Mouse (Mus musculus): ENCODE results near the gene Hebp1. TPM values are rescaled to one million over a fixed set of nuclear protein-coding genes. Genes with fewer than 3 reads are reported as not detected.

Gene Hebp1
- polyA plus RNA-seq, 1 experiment from 2014 or later: 2.7 TPM

- no peak overlapping the region for H3K9ac ChIP-seq
- DNase-seq (no peak), ATAC-seq (ENCODE audit: insufficient read depth) (no peak)
- no peak for TF ChIP-seq CTCF (IDR thresholded peaks at IDR 0.05; ENCODE audit: low read depth)
- H3K9me3 ChIP-seq (ENCODE audit: low read depth, low read length): no peaks in the 10 kb centered on the region
- H3K4me2 ChIP-seq: no peak overlapping the region
- WGBS: 75% methylated on average over 7 of the region's 7 CpGs
- H3K27me3 ChIP-seq (ENCODE audit: insufficient read depth, low read length): no peaks in the 10 kb centered on the region
- H3K4me1 ChIP-seq (ENCODE audit: insufficient read depth): peaks cover 16% of the 10 kb centered on the region
- no peak overlapping the region for H3K27ac ChIP-seq (ENCODE audit: low read depth)
- no peaks in the 10 kb centered on the region for H3K36me3 ChIP-seq (ENCODE audit: insufficient read depth)
- H3K4me3 ChIP-seq (ENCODE audit: low read depth, low read length): no peak overlapping the region
These were observed 64.7 kb downstream of the Hebp1 start for GRCm38 (mm10) chr6:135133086-135133485.

DNA sequence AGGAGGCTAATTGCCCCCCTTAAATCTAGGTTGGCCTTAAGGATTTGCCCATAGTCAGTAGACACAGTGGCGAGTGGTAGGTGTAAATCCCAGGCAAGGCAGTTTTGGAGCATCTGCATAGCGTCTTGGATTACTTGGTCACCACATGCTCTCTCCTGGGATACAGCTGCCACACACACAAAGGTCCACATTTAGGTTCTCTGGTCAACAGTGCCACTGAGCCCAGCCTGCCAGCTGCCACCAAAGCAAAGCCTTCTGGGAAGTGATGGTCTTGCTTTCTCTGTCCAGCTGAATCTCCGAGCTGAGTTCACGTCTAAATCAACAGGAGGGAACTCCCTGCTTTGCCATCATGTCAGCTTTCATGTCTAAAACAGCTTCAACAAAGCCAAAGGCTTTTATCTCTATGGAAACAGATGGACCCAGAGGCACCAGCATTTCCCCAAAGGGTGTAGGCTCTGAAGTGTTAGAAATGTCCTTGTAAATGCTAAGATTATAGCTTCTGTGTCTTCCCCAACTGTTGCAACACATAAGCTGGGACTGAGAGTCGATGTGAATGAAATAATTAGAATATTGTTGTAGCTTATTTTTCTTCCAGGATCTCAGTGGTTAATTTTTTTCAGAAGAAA lies 73.0 kb downstream of the Hebp1 start:
- H3K9me3 ChIP-seq (ENCODE audit: low read depth, low read length): no peaks in the 10 kb centered on the region
- no peak for TF ChIP-seq CTCF (IDR thresholded peaks at IDR 0.05; ENCODE audit: low read depth)
- DNase-seq (no peak), ATAC-seq (ENCODE audit: insufficient read depth) (no peak)
- no peaks in the 10 kb centered on the region for H3K27me3 ChIP-seq (ENCODE audit: insufficient read depth, low read length)
- no peak overlapping the region for H3K27ac ChIP-seq (ENCODE audit: low read depth)
- no peaks in the 10 kb centered on the region for H3K36me3 ChIP-seq (ENCODE audit: insufficient read depth)
- WGBS: 47% methylated on average over 5 of the region's 5 CpGs
- H3K9ac ChIP-seq: no peak overlapping the region
- no peaks in the 10 kb centered on the region for H3K4me1 ChIP-seq (ENCODE audit: insufficient read depth)
- no peak overlapping the region for H3K4me2 ChIP-seq
- no peak overlapping the region for H3K4me3 ChIP-seq (ENCODE audit: low read depth, low read length)

- Histone ChIP-seq H3K9me3 (ENCODE audit: low read depth, low read length) (no peaks in the 10 kb centered on the region), H3K4me2 (no peak within 1 kb of the TSS), H3K4me1 (ENCODE audit: insufficient read depth) (no peaks in the 10 kb centered on the region), H3K27ac (ENCODE audit: low read depth) (no peak within 1 kb of the TSS), H3K4me3 (ENCODE audit: low read depth, low read length) (no peak within 1 kb of the TSS), H3K9ac (no peak within 1 kb of the TSS), H3K27me3 (ENCODE audit: insufficient read depth, low read length) (no peaks in the 10 kb centered on the region), H3K36me3 (ENCODE audit: insufficient read depth) (no peaks in the 10 kb centered on the region)
- WGBS: 84% methylated on average over 5 of the region's 5 CpGs
- ATAC-seq (ENCODE audit: insufficient read depth) (no peak), DNase-seq (no peak)
- no peak for TF ChIP-seq CTCF (IDR thresholded peaks at IDR 0.05; ENCODE audit: low read depth)
These were observed 79.6 kb downstream of the Hebp1 start, which contains the start of gene Gprc5d for GRCm38 (mm10) chr6:135118183-135118582. Gprc5d (minus strand) TSS chr6:135118283.

DNA sequence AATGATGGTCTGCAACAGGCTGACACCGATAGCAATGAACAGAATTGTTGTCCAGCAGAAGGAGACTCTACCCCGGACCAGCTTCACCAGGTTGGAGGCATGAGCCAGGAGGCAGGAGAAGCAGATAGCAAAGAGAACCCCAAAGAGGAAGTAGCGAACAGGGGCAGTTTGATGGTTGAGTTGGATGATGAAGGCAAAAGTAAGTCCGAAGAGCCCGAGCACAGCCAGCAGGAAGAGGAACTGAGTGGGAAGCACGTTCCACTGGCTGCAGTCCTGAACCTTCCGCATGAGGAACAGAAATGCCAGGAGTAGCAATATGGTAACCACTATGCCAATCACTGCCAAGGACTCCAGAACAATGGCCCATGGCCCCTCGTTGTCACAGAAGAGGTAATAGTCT lies 81.3 kb downstream of the Hebp1 start:
- Histone ChIP-seq H3K4me3 (ENCODE audit: low read depth, low read length) (no peak overlapping the region), H3K4me1 (ENCODE audit: insufficient read depth) (no peaks in the 10 kb centered on the region), H3K27me3 (ENCODE audit: insufficient read depth, low read length) (no peaks in the 10 kb centered on the region), H3K36me3 (ENCODE audit: insufficient read depth) (no peaks in the 10 kb centered on the region), H3K27ac (ENCODE audit: low read depth) (no peak overlapping the region), H3K4me2 (no peak overlapping the region), H3K9ac (no peak overlapping the region), H3K9me3 (ENCODE audit: low read depth, low read length) (no peaks in the 10 kb centered on the region)
- no peak for ATAC-seq (ENCODE audit: insufficient read depth)
- DNase-seq: no peak
- TF ChIP-seq CTCF (IDR thresholded peaks at IDR 0.05; ENCODE audit: low read depth): no peak
- 92% methylated on average over 8 of the region's 8 CpGs for WGBS

DNA sequence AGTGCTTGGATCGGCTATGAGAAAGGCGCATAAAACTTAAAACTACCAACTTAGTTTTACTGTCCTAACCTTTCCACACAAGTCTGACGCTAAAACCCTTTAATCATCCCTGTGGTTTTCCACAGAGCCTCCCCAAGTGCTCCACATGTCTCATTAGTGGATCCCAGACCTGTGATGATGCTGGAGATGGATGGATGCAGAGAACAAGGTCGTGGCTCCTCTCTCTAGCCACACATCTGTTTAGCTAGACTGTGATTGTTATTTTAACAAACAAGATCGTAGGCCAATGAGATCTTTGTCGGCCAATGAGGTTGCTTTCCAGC lies 84.7 kb downstream of the Hebp1 start:
- Histone ChIP-seq H3K27me3 (ENCODE audit: insufficient read depth, low read length) (no peaks in the 10 kb centered on the region), H3K36me3 (ENCODE audit: insufficient read depth) (no peaks in the 10 kb centered on the region), H3K4me3 (ENCODE audit: low read depth, low read length) (no peak overlapping the region), H3K9me3 (ENCODE audit: low read depth, low read length) (no peaks in the 10 kb centered on the region), H3K4me2 (no peak overlapping the region), H3K27ac (ENCODE audit: low read depth) (no peak overlapping the region), H3K9ac (no peak overlapping the region), H3K4me1 (ENCODE audit: insufficient read depth) (no peaks in the 10 kb centered on the region)
- TF ChIP-seq CTCF (IDR thresholded peaks at IDR 0.05; ENCODE audit: low read depth): no peak
- 24% methylated on average over 6 of the region's 6 CpGs for WGBS
- DNase-seq (no peak), ATAC-seq (ENCODE audit: insufficient read depth) (no peak)

DNA sequence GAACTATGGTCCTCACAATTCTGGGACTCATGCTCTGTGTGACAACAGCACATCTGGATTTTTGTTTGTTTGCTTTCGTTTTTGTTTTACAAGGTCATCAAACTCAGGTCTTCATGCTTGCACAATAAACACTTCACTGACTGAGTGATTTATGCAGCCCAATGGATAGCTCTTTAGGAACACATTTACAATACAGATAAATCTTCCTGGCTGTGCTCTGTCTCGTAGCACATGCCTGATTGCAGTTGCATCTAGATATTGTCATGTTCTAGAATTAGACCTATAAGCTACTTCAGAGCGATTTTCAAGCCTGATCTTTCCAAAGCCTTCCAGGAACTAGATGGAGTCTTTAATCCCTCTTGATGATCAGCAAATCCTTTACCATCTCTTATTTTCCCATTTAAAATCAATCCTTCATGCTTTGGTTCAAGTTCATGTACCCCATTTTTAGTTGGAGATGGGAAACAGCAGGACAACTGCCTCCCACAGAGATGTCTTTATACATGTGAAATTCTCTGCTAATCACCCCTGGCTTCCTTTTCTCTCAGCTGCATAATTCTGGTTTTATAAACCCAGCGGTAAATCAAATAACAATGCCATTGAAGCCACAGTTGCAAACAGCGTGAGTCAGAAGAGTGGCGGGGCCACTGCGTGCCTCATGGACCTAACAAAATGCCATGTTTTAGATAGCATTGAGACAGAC lies 85.3 kb downstream of the Hebp1 start:
- no peak for DNase-seq
- 22% methylated on average over 7 of the region's 7 CpGs for WGBS

GRCm38 (mm10) chr6:135107014-135107413 lies 90.8 kb downstream of the Hebp1 start:
- Histone ChIP-seq H3K4me2 (no peak overlapping the region), H3K4me3 (ENCODE audit: low read depth, low read length) (no peak overlapping the region), H3K9me3 (ENCODE audit: low read depth, low read length) (no peaks in the 10 kb centered on the region), H3K36me3 (ENCODE audit: insufficient read depth) (no peaks in the 10 kb centered on the region), H3K4me1 (ENCODE audit: insufficient read depth) (no peaks in the 10 kb centered on the region), H3K27ac (ENCODE audit: low read depth) (no peak overlapping the region), H3K27me3 (ENCODE audit: insufficient read depth, low read length) (no peaks in the 10 kb centered on the region), H3K9ac (no peak overlapping the region)
- DNase-seq (no peak), ATAC-seq (ENCODE audit: insufficient read depth) (no peak)
- no peak for TF ChIP-seq CTCF (IDR thresholded peaks at IDR 0.05; ENCODE audit: low read depth)
- 86% methylated on average over 6 of the region's 6 CpGs for WGBS

More for the DNA sequence above, 85.3 kb downstream of the Hebp1 start:
- Histone ChIP-seq H3K4me2 (no peak overlapping the region), H3K27me3 (ENCODE audit: insufficient read depth, low read length) (no peaks in the 10 kb centered on the region), H3K9ac (no peak overlapping the region), H3K4me3 (ENCODE audit: low read depth, low read length) (no peak overlapping the region), H3K36me3 (ENCODE audit: insufficient read depth) (no peaks in the 10 kb centered on the region), H3K4me1 (ENCODE audit: insufficient read depth) (no peaks in the 10 kb centered on the region), H3K9me3 (ENCODE audit: low read depth, low read length) (no peaks in the 10 kb centered on the region), H3K27ac (ENCODE audit: low read depth) (no peak overlapping the region)
- ATAC-seq (ENCODE audit: insufficient read depth): no peak
- no peak for TF ChIP-seq CTCF (IDR thresholded peaks at IDR 0.05; ENCODE audit: low read depth)
